Mouse (Mus musculus) mouse embryonic stem cell (cell line): ENCODE results near the gene Atf6.

Experiments
- in situ Hi-C, 2 experiments: fragments of 300-500 bp; cut with MboI; formaldehyde crosslinking; loops; 1 replicate in 1 of 2; 3 replicates in 1 of 2; pipeline ENCODE4 v1.14.3; 2019 to 2020; ENCODE audit warnings: low sequenced_read_pairs in 2 of 2, low pct_unique_long_range_greater_than_20kb in 1 of 2, mixed read lengths in 1 of 2; ENCODE audit not compliant: unreplicated experiment in 1 of 2

The Atf6 gene

DNA sequence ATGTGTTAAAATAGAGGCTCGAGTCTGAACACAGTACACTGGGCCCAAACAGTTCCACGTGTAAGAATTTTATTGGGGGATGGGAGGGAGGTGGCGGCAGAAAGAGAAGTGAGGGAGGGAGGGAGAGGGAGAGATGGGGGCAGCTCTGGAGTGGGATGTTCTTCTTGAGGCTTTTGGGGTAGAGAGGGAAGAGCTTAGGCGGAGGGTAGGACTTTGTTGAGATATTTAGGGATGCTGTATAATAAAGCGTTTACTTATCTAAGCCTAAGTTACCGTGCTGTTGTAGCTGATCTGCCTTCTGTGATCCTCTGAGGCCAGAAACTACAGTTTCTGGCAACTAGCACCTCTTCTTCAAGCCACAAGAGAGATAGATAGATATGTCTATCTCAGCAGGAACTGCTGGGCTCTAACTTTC is 18.5 kb upstream of the Atf6 start:
- in situ Hi-C loops = no loop called here

DNA sequence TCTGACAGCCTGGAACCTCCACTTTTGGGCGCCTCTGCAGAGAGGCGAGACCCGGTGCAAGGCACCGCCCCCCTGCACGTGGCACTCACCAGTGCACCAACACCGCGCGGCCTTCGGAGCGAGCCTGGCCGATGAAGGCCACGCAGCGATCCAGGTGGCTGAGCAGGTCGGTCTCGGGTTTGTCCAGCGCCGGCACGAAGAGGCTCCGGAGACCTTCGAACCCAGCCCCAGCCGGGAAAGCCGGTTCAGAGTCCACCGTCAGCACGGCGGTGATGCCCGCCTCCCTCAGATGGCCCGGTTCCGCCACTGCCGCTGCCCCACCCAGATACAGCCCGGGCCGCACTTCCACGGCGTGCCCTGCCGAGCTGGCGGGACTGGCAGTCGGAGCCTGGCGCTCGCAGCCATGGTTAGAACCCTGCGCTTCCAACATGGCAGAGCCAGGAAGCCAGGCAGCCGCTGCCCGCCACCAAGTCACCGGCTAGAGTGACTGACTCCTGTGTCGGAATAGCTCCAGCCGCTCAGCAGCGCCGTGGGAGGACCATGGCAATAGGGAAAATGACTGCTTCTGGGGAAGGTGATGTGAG is 17.5 kb upstream of the Atf6 start, which contains the start of the genes Gm26620 and Dusp12:
Gene Gm26620 (plus strand): TSS at position 88 of the 584 bp plus-strand sequence.
Gene Dusp12 (minus strand): TSS at position 563 of the 584 bp plus-strand sequence.
- in situ Hi-C loops = no loop called here

DNA sequence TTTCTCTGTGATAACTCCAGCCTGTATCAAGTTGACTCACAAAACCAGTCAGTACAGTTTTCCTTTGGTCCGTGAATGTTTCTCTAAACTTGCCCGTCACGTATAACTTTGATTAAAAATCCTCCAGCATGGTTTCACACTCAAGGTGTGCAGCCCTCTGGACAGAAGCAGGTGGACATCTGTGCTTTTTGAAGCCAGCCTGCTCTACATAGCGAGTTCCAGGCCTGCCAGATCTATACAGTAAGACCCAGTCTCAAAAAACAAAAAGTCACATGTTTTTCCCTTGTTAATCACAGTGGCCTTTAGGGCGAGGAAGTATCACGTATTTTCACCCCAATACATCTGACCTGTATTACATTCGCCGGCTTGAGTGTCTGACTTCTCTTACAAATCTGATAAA is 16.8 kb upstream of the Atf6 start:
- in situ Hi-C loops = no loop called here

DNA sequence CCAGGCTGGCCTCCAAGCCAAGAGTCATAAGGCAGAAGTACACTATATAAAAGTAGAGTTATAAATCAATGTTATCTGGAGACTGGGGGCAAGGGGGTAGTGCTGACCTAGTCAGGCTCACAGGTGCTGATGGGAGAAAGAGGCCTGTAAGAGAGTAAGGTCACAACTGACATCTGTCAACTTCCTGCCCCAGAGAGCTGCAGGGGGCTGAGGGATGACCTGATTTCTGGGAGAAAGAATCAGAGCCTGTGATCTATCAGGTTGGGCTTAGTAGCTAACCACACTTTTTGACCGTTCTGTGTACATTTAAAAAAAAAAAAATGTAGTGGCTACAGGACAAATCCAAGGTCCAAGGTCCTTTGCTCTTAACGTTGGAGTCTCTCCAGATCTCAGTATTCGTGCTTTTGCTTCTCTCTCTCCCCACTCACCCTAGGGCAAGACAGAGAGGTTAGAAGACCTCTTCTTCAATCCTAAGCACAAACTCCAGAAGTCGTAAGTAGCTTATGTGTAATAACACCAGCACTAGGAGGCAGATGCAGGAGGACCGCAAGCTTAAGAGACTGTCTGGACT is 15.4 kb upstream of the Atf6 start:
- in situ Hi-C loops = no loop called here

DNA sequence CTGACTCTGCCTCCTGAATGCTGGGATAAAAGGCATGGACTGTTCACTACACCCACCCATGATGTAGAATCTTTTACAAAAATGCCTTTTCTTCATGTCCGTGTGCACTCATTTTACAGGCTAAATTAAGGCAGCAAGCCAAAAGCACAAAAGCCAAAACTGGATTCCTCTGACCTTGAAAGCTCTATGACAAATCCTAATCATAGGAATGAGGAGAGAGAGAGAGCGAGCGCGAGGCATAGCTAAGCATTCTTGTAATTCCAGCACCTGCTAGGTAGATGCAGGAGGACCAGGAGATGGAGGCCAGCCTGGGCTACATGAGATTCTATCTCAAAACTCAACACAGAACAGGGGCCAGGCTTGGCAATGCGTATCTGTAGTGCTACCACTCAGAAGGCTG is 9.3 kb upstream of the Atf6 start:
- in situ Hi-C loops = no loop called here

DNA sequence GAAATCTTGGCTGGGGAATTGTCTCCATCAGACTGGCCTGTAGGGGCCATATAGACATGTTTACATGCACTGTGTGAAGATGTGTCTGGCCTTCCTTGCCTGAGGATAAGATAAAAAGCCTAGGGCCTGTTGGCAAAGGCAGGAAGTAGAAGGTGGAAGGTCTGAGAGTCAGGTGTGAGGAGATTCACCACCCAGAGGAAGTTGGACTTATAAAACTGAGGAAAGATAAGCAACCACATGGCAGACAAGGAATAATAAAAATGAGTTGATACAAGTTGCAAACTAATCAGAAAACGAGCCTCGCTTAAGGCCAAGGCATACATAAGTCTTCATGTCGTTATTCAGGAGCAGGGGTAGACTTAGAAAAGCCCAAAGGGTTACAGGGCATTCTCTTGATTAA is 8.1 kb upstream of the Atf6 start:
- in situ Hi-C loops = no loop called here

DNA sequence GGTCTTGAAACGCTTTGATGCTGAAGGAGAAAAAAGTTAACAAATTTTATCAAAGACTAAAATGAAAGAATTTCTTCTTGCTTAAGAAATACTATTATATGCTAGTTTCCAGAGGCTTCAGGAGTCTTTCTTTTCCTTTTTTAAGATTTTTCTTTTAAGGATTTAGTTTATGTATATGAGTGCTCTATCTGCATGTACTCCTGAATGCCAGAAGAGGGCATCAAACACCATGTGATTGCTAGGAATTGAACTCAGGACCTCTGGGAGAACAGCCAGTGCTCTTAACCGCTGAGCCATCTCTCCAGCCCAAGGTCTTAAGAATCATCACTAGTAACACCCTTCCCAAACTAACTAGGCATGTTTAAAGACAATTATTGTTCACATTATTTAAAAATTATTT is 4.4 kb upstream of the Atf6 start:
- in situ Hi-C loops = no loop called here

DNA sequence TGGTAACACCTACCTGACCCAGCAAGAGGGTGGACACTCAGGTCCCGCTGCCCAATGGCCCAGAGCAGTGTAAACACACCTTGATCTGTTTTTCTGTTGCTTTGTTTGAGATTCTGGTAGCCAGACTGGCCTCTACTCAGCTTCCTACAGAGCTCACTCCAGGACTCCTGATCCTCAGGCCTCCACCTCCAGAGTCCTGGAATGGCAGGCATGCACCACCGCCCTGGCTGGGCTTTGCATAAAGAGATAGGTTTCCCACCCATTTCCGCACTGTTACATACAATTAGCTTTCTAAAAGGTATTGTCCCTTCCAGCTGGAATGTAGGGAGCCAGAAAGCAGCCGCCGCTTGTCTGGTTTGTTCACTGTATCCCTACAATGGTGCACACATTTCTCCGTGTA is 3.8 kb upstream of the Atf6 start:
- in situ Hi-C loops = no loop called here

DNA sequence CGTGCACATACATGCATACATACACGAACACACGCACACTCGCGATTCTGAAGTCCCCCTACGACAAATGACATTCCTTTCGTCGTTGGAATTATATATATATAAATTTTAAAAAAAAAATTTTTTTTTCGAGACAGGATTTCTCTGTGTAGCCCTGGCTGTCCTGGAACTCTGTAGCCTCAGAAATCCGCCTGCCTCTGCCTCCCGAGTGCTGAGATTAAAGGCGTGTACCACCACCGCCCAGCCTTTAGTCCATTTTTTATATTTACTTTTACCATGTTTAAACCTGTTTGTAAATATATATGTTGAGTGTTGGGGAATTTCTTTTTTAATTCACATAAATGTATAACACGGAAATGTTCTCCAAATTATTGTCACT is 1.3 kb upstream of the Atf6 start:
- in situ Hi-C loops = no loop called here

DNA sequence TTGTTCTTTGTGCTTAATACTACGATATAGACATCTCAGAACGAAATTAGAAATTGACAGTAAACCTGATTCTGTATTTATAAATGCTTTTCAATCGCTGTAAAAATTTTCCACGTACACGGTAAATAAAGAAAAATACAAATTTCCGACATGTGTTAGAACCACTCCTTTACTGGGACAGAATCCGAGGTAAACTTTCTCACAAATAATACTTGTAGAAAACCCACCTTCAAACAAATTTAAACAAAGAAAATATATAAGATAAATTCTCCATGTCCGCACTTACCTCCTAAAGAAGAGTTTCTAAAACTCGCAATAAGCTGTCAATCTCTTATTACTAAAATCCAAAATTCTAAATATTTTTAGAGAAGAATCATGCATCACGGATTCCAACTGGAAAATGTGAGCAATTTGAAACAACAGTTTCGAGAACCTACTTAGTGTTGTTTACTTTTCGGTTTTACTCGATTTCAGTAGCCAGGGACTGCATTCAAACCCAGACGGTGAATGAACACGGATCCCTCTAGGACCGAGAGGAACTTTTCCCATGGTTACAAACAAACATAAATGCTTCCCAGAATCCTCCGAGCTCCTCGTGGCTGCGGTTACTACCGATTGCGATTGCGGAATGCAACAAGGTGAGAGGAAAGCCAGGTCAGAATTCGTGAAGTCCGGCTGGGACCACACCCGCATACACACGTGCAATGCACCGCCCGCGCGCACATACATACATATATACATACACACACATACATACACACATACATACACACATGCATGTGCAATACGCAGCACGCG is 735 bp upstream of the Atf6 start:
- in situ Hi-C loops = no loop called here

DNA sequence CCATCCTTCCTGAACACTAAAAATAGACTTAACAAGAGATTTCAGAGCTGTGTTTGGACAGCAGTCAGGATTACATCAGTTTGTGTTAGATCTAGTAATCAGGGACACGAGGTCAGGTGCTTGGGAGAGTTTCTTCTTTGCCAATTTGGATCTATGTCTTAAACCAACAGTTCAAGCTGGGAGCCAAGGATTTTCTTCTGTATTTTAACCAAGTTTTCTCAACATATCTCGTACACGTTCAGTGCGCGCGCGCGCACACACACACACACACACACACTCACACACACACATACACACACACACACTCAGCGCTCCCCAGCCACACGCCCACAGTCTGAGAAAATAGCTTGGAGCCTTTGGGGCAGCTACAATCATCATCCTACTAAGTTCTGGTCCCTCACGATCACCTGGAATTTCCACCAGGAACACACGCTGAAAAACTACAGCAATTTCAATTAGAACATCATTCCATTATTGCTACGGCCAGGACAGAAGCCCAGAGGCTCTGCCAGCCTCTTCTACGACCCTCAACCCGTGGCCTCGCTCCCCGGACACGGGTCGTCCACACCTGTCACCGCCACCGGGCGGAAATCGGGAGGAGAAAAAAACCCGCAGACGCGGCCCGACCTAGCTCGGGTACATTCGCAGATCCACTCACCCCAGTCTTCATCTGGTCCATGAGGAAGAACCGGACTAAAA is 430 bp downstream of the Atf6 start:
- in situ Hi-C loops = no loop called here

DNA sequence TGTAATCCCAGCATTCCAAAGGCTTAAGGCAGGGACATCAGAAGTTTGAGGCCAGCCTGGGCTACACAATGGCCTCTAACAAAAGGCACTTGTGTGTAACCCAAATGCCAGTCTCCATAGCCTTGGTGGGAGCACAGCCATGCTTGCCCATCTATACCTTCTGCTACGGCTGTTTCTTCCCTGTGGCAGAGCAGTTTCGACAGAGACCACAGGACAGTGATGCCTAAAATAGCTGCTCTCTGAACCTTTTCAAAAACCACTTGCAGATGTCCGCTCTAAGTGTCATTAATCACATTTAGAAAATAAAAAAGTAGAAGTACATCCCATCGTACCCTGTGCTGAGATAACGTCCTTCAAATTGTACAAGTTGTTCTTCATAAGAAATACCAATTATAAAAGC is 2.2 kb downstream of the Atf6 start:
- in situ Hi-C loops = no loop called here

DNA sequence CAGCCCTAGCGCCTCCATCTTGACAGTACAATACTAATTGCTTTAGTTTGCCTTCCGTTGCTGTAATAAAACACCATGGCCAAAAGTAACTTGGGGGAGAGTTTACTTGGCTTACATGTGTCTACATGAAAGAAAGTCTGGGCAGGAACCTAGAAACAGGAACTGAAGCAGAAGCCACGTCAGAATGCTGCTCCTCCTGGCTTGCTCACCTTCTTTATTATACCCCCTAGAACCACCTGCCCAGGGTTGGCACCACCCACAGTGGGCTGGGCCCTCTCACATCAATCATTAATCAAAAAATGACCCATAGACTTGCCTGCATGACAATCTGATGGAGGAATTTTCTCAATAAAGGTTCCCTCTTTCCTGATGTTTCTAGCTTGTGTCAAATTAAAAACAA is 2.8 kb downstream of the Atf6 start:
- in situ Hi-C loops = no loop called here

DNA sequence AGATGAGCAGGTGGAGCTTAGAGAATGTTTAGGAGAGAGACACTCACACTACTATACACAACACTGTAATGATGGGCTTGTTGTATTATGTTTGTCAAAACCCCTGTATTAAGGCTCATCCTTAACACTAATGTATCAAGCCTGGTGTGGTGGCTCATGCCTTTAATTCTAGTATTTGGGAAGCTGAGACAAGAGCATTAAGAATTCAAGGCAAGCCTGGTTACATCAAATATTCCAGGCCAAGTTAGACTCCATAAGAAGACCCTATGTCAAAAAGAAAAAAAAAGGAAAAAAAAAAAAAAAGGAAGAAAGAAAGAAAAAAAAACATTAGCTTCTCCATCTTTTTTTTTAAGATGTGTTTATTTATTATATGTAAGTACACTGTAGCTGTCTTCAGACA is 3.3 kb downstream of the Atf6 start:
- in situ Hi-C loops = no loop called here

DNA sequence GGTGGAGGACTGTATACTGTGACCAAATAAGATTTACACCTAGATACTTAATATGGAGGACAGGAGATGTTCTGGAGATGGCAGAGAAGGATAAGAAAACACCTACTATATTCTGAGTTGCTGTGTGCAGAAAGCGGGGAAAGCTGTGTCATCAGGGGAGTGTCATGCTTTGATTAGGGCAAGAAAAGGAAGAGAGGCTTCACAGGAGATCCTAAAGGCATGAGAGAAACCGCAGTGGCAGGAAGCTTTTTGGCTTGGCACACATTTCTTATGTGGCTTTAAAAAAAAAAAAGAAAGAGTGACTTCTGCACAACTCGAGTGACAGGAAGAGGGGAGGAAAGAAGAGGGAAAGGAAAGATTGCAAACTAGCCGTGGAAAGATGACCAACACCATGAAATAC is 4.5 kb downstream of the Atf6 start:
- in situ Hi-C loops = no loop called here

DNA sequence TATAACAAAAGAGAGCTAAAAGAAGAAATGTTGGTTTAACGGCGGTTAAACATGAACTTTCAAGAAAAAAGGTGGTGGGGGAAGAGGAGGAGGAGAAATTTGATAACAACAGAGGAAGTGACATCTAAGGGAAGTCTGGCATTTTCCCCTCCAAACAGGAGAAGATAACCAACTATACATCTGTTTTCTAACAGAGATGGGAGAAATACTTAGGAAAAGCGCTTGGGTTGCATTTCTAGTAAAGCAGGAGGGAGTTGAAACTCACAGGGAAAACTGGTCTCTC is 5.2 kb downstream of the Atf6 start:
- in situ Hi-C loops = no loop called here

DNA sequence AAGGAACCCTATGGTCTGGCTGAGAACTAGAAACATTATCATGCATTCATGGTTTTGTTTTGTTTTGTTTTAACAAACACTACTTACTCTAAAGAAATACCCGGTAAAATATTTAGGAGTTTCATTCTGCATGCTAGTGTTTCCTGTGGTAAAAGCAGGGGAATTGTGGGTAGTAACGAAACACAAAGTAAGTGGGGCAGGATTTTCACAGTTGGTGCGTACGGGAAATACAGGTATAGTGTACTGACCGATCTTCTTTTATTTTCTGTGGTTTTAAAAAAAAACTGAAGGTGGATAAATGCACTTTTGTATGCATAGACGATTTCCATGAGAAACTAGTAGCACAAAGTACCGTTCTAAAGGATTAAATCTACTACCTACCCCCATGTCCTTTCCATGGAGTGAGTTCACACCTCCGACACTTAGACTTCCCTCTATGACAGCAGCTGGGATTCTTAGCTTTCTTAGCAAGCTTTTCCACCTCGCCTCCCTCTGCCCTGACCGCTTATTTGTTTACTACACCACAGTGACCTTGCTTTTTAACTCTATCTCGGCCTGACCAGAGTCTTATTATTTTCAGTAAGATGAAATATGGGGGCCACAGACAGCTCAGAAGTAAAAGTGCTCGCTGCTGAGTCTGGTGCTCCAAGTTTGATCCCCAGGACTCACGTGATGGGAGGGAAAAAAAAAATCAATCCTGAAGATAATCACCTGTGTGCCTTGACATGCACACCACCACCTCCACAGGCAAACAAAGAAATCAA is 5.7 kb downstream of the Atf6 start:
- in situ Hi-C loops = no loop called here

DNA sequence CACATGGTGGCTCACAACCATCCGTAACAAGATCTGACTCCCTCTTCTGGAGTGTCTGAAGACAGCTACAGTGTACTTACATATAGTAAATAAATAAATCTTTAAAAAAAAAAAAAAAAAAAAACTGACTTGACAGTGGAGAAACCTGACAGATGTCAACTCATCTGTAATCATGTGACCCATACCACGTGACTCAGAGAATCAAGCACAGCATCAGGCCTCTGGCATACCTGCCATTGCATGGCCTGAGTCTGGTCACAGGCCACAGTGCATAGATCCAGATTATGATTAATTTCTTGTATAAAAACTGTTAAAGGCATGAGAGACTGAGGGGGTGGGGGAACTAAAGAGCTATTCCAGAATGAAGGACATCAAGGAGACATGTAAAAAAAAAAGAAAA is 8.7 kb downstream of the Atf6 start:
- in situ Hi-C loops = no loop called here

DNA sequence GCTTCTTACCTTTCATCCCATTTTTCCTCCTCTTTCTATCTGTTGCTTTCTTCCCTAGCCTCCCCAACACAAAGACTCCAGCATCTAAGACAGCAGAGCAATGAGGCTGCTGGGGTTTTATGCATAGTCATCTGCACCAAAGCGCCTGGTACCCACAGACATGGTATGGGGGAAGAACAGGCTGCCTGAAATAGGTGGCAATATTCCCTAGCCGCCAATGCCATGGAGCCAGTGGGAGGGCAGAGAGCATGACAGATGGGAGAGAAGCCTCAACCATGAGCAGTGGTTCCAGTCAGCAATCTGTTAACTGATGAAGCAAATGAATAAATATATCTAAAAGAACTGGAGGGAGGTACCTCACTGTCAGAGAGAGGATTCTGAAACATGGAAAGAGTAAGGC is 10.2 kb downstream of the Atf6 start:
- in situ Hi-C loops = no loop called here
